Mouse (Mus musculus) hindlimb bud, embryonic 11.5 days (tissue): ENCODE results near the gene Upk3b.
A peak's percentile ranks its signal among the peaks of the same experiment; 100 is the strongest.

Experiments used
- DNase-seq: peaks from one replicate; pipeline ENCODE4 v3.0.0-alpha.2; 2012; ENCODE audit warnings: low read depth, low spot score; ENCODE audit errors: extremely low spot score

The Upk3b gene

DNA sequence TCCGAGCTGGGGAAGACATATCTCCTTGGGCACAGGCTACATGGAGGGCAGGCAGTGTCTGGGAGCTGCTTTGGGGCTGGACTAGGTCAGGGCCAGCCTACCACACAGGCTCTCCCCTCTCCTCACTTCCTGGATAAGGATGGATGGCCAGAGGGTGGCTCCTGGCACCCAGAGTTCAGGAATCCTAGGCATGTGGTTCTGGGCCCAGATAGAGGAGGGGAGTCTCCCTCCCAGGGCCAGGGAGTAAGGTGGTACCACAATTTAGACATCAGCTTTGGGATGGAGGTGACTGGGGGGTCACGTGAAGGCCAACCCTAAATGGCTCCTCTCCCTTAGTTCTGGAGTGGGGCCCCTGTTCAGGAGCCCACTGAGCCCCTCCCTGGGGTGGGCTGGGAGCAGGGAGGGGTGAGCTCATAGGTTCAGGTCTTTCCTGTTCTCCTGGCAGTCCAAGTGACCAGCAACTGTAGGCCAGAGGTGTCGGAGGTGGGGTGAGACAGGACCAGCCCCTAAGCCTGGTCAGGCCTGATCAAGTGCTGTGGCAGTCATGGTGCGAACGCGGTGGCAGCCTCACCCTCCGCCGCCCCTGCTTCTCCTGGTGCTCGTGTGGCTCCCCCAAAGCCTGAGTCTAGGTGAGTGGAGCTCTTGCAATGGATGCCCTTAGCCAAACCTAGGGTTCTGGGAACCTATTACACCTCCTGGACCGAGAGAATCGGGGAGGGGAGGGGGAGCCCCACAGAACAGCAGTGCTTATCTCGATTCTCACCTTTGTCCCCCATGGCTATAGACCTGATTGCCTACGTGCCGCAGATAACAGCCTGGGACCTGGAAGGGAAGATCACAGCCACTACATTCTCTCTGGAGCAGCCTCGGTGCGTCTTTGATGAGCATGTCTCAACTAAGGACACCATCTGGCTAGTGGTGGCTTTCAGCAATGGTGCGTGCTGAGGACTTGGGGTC is at the start of gene Upk3b:
Gene Upk3b, plus strand, starts transcription at position 239 of the 957 bp plus-strand sequence.
- no peak for DNase-seq

DNA sequence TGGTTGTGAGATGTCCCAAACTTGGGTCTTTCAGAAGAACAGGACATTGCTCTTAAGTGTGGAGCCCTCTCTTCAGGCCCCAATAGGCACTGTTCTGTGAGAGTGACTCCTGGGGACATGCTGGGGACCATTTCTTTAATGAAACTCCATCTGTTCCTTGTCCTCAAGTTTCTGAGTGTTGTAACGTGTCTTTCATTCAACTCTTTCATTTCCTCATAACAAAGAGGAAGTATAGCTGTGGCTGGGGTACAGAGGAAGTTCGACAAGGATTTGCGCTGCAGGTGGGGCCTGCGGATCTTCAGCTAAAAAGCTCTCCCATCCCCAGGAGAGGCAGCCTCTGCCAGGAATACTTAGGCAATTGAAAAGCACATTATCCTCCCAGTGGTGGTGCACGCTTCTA is 47.7 kb upstream of the Upk3b start:
- no peak for DNase-seq

- no peak for DNase-seq
Observed at GRCm38 (mm10) chr5:135993381-135993965, 44.8 kb upstream of the Upk3b start.

- DNase-seq: no peak
Observed at GRCm38 (mm10) chr5:135994335-135994724, 44.0 kb upstream of the Upk3b start.

- DNase-seq: peak; percentile 78
Observed at GRCm38 (mm10) chr5:135994725-135995687, 43.3 kb upstream of the Upk3b start, which contains the start of gene Dtx2. Dtx2 (plus strand) TSS chr5:135994800.

- no peak for DNase-seq
Observed at GRCm38 (mm10) chr5:135996162-135996561, 42.1 kb upstream of the Upk3b start.

DNA sequence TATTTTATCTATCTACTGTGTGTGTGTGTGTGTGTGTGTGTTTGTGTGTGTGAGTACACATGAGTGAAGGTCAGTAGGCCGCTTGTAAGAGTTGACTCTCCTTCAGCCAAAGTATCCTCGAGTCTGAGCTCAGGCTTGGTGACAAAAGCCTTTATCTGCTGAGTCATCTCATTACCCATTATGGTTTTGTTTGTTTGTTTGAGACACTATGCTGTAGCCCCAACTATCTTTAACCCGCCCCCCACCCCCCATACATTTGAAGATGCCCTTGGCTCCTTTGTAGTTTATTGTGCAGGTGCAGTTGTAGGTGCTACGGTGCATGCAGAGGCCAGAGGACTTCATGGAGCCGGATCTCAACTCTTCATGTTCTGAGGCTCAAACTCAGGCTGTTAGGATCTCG is 37.1 kb upstream of the Upk3b start:
- no peak for DNase-seq

GRCm38 (mm10) chr5:136002325-136002724 is 36.0 kb upstream of the Upk3b start:
- no peak for DNase-seq

DNA sequence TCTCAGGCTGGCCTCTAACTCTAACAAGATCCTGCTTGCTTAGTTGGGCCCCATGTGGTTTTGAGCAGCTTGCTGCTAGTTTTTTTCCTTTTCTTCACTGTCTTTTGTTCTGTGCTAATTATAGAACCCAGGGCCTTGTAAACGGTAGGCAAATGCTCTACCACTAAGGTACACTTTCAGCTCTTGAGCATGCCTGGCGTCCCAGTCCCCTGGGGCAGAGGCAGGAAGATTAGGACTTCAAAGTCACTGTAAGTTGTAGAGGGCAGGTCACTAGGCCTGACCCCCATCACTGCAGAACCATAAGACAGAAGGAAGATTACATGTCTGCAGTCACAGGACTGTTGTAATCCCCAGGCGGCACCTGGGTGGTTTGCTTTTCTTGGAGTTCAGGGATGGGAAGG is 35.5 kb upstream of the Upk3b start:
- DNase-seq: no peak

DNA sequence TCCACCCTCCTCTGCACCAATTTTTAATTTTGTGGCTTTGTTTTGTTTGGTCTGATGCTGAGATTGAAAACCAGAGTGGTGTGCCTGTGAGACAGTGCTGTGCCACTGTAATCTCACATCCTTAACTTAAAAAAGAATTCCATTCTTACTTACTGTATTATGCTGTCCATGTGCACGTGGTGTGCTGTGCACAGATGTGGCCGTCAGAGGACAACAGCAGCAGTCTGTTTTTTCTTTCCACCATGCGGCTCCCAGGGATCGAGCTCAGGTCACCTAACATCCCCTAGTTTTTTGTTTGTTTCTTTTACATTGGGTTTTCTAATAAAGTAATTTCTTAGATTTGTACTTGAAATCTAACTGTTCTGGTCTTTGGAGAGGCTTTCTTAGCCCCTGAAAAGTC is 33.8 kb upstream of the Upk3b start:
- DNase-seq: no peak

DNA sequence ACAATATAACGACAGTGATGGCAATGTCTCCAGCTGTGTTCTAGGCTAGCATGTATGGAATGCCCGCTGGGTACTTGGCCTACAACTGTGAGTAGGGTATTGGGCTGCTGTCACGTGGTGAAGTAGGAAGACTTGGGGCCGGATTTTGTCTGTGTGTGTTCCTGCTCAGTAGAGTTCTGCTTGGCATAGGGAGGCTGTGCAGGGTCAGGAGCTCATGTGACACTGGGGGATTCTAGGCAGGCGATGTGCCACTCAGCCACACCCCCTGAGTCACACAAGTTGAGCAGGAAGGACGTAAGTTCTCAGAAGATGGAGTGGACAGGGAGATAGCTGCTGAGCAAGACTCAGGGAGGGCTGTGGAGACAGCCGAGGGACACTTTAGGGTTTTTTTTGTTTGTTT is 30.6 kb upstream of the Upk3b start:
- no peak for DNase-seq

- no peak for DNase-seq
Observed at GRCm38 (mm10) chr5:136014877-136015276, 23.4 kb upstream of the Upk3b start.

GRCm38 (mm10) chr5:136015586-136015985 is 22.7 kb upstream of the Upk3b start:
- no peak for DNase-seq

- DNase-seq: no peak
Observed at GRCm38 (mm10) chr5:136016014-136016876, 22.1 kb upstream of the Upk3b start.

GRCm38 (mm10) chr5:136017262-136017661 is 21.0 kb upstream of the Upk3b start:
- no peak for DNase-seq

DNA sequence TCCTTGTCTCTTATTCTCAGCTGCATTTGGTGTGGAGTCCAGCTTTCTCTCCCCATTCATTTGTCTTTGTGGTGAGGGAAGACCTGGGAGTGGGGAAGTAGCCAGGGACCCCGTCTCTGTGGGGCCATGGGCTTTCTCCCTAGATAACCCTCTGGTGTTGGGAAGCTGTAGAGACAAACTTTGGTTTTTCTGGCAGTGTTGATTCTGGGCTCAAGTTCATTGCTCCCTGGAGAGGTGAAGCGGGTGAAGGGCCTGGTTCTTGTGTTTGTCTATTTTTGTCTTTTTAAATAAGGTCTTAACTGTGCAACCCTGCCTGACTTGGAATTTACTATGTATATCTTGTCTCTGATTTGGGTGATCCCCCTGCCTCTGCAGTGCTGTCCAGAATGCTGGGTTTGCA is 19.6 kb upstream of the Upk3b start:
- DNase-seq: no peak

- DNase-seq: no peak
Observed at GRCm38 (mm10) chr5:136019907-136020306, 18.4 kb upstream of the Upk3b start.

DNA sequence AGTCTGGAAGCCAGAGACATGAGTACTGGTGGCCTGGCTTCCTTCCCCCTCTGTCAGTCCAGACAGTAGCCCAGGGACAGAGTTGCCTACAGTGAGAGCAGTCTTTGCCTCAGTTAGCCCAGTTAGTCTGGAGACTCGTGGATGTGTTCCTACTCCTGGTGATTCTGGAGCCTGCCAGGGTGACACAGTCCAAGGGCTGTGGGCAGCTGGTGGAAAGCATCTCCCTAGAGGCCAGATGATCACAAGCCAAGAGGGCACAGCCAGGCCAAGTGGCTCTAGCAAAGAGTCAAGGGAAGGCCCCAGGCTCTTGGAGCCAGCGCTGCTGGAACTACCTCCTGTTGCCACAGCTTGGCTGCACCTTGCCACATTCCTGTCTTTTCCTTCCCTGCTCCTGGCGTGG is 12.6 kb upstream of the Upk3b start:
- no peak for DNase-seq

GRCm38 (mm10) chr5:136026859-136027258 is 11.4 kb upstream of the Upk3b start:
- DNase-seq: no peak

DNA sequence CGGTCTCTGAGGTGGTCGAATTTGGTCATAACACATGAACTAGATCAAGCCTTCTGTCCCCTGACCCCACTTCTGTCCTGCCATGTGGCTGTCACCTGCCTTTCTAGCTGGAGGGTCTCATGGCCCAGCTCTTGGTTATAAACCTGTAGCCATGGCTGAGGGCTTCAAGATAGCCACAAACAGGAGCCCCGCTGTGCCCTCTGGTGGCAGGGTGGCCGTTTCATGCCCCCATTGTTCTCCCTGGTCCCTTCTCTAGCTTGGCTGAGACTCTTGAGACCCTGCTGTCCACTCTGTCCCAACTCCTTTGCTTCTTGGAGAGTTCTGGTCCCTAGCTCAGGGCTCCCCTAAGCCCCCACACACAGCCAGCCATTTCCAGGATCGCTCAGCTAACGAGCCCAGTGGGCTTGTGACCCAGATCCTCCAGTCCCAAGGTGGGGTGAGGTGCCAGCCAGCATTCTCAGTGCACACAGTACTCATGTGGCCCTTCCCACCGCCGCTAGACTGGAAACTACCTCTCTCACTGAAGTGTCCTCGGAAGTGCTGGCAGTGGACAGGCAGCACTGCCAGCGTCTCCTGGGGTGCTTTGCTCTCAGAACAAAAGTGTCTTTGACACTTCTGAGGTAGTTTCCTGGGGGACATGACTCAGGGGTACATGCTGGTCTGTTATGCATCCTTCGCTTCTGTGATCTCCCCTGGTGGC is 10.5 kb upstream of the Upk3b start:
- no peak for DNase-seq
